8 mouse cellular contexts compared by ENCODE assay signal in genomic region chr12:82169571-82170431, GRCm38 (mm10). TPM values are rescaled to one million over a fixed set of nuclear protein-coding genes. Genes with fewer than 3 reads are reported as not detected.
A peak's percentile ranks its signal among the peaks of the same experiment; 100 is the strongest.
DNase-seq lines count a peak whose midpoint lies in the region; ATAC-seq and TF ChIP-seq lines count a peak whose summit lies in the region.

No protein-coding gene starts in this region.

- H3K4me1 ChIP-seq in brown adipose tissue, adult 24 weeks (ENCODE audit: control insufficient read depth, insufficient read depth, insufficient read length, low read length) = no peaks in the 10 kb centered on the region; the same call in 1 of the 2 replicates
- peaks cover 23% of the 10 kb centered on the region for H3K4me1 ChIP-seq in forebrain, embryonic 14.5 days (ENCODE audit: control insufficient read depth, insufficient read depth, low read length)
- peaks cover 10% of the 10 kb centered on the region for H3K4me1 ChIP-seq in liver, embryonic 16.5 days (ENCODE audit: control insufficient read depth, low read depth, low read length)
- peaks cover 25% of the 10 kb centered on the region for H3K4me1 ChIP-seq in neural tube, embryonic 12.5 days
- peaks cover 7% of the 10 kb centered on the region for H3K4me1 ChIP-seq in testis, adult 2 months (ENCODE audit: control insufficient read depth, insufficient read depth, low read length)

- no peaks in the 10 kb centered on the region for H3K27me3 ChIP-seq in forebrain, embryonic 14.5 days (replicated peaks; ENCODE audit: control insufficient read depth, insufficient read depth, low read length)
- H3K27me3 ChIP-seq in liver, embryonic 16.5 days (ENCODE audit: control insufficient read depth, insufficient read depth, low read depth, low read length) = peaks cover 15% of the 10 kb centered on the region
- no peaks in the 10 kb centered on the region for H3K27me3 ChIP-seq in neural tube, embryonic 12.5 days (replicated peaks)
- no peaks in the 10 kb centered on the region for H3K27me3 ChIP-seq in testis, adult 2 months (ENCODE audit: control insufficient read depth, insufficient read depth, low read length)

- H3K4me3 ChIP-seq in brown adipose tissue, adult 24 weeks (ENCODE audit: insufficient read depth, low read depth, low read length) = peak overlapping the region; percentile 90
- peak overlapping the region; percentile 86 for H3K4me3 ChIP-seq in forebrain, embryonic 14.5 days (ENCODE audit: low read depth, low read length)
- H3K4me3 ChIP-seq in liver, embryonic 16.5 days (ENCODE audit: low read depth, low read length) = peak overlapping the region; percentile 74
- H3K4me3 ChIP-seq in neural tube, embryonic 12.5 days = peak overlapping the region; percentile 91
- H3K4me3 ChIP-seq in testis, adult 2 months (ENCODE audit: control insufficient read depth, low read depth, low read length) = peak overlapping the region; percentile 94

- intact Hi-C loops in heart, postnatal 14 days (cut with DNase I) = loop anchor here (5.0 kb wide), 3 partner anchors 48 to 298 kb away; no protein-coding TSS in a partner anchor

- H3K4me2 ChIP-seq in forebrain, embryonic 14.5 days (ENCODE audit: low read length) = peak overlapping the region; percentile 91
- H3K4me2 ChIP-seq in liver, embryonic 16.5 days (ENCODE audit: low read depth, low read length) = peak overlapping the region; percentile 85
- peak overlapping the region; percentile 83 for H3K4me2 ChIP-seq in neural tube, embryonic 12.5 days (replicated peaks)

- TF ChIP-seq POLR2A in testis, adult 2 months (IDR thresholded peaks at IDR 0.05; ENCODE audit: control insufficient read depth, low read depth, low read length) = no peak

- no peaks in the 10 kb centered on the region for H3K9me3 ChIP-seq in forebrain, embryonic 14.5 days (replicated peaks; ENCODE audit: control insufficient read depth, low read length)
- H3K9me3 ChIP-seq in liver, embryonic 16.5 days (replicated peaks; ENCODE audit: control insufficient read depth, low read length) = no peaks in the 10 kb centered on the region
- H3K9me3 ChIP-seq in neural tube, embryonic 12.5 days = no peaks in the 10 kb centered on the region

- peak; percentile 18 for ATAC-seq in CD4-positive, CD25-positive, alpha-beta regulatory T cell, adult 4 months
- peak; percentile 68 for ATAC-seq in forebrain, embryonic 14.5 days
- ATAC-seq in liver, embryonic 16.5 days (ENCODE audit: low read depth) = peak; percentile 67
- ATAC-seq in neural tube, embryonic 12.5 days (ENCODE audit: low FRiP score, low read depth) = peak; percentile 72

- no peaks in the 10 kb centered on the region for H3K36me3 ChIP-seq in forebrain, embryonic 14.5 days (ENCODE audit: control insufficient read depth, insufficient read depth, low read length)
- no peaks in the 10 kb centered on the region for H3K36me3 ChIP-seq in liver, embryonic 16.5 days (ENCODE audit: control insufficient read depth, insufficient read depth)
- H3K36me3 ChIP-seq in neural tube, embryonic 12.5 days = no peaks in the 10 kb centered on the region
- no peaks in the 10 kb centered on the region for H3K36me3 ChIP-seq in testis, adult 2 months (ENCODE audit: control insufficient read depth, insufficient read depth, low read length)

- peak overlapping the region; percentile 47 for H3K27ac ChIP-seq in brown adipose tissue, adult 24 weeks (replicated peaks; ENCODE audit: low read depth, low read length)
- peak overlapping the region; percentile 95 for H3K27ac ChIP-seq in forebrain, embryonic 14.5 days (ENCODE audit: low read depth, low read length)
- peak overlapping the region; percentile 53; the same call in 1 of the 2 replicates for H3K27ac ChIP-seq in liver, embryonic 16.5 days (ENCODE audit: low read length)
- H3K27ac ChIP-seq in neural tube, embryonic 12.5 days = peak overlapping the region; percentile 90
- peak overlapping the region; percentile 16; the same call in 1 of the 2 replicates for H3K27ac ChIP-seq in testis, adult 2 months (ENCODE audit: control insufficient read depth, insufficient read depth, low read depth, low read length)

- DNase-seq in forebrain, embryonic 14.5 days (ENCODE audit: low spot score) = peak; percentile 85
- DNase-seq in heart, postnatal 14 days = peak; percentile 70 to 72
- peak; percentile 74 for DNase-seq in layer of hippocampus, adult 11-12 months (ENCODE audit: low spot score)

- peak overlapping the region; percentile 91 for H3K9ac ChIP-seq in forebrain, embryonic 14.5 days (ENCODE audit: low read length)
- peak overlapping the region; percentile 71 for H3K9ac ChIP-seq in liver, embryonic 16.5 days (ENCODE audit: low read depth, low read length)
- H3K9ac ChIP-seq in neural tube, embryonic 12.5 days = peak overlapping the region; percentile 90

- TF ChIP-seq CTCF in testis, adult 2 months (IDR thresholded peaks at IDR 0.05; ENCODE audit: control insufficient read depth, insufficient read depth, insufficient replicate concordance, low read depth, low read length) = no peak

- whole genome bisulfite sequencing in forebrain, embryonic 14.5 days = under 1% methylated on average over 85 of the region's 109 CpGs
- 0% methylated on average over 87 of the region's 109 CpGs for WGBS in liver, embryonic 16.5 days (ENCODE audit: insufficient replicate concordance)
- under 1% methylated on average over 96 of the region's 109 CpGs for WGBS in neural tube, embryonic 12.5 days

RNA-seq across cellular contexts. Expression of gene Sipa1l1, which starts 0.7 kb away (rescaled TPM):
- 10 to 100 TPM; 28.7 to 36.1 TPM for polyA plus RNA-seq in CD4-positive, CD25-positive, alpha-beta regulatory T cell, adult 4 months (2017; shearing (Covaris generic))
- 23.9 and 29.7 TPM in 2 replicates for polyA plus RNA-seq in brown adipose tissue, adult 24 weeks (2012; ENCODE audit: insufficient read depth, insufficient read length, missing spikeins)
- polyA plus RNA-seq in forebrain, embryonic 14.5 days (2014; fragmentation: Nextera tagmentation; extraction: Ambion mirVana) = 13.5 and 19.3 TPM in 2 replicates
- total RNA-seq in heart, postnatal 14 days (2021) = 10 to 100 TPM; 13.2 to 14.8 TPM
- polyA plus RNA-seq in liver, embryonic 16.5 days (2015; fragmentation: Nextera tagmentation; extraction: Ambion mirVana) = 4.0 and 4.2 TPM in 2 replicates
- 17.4 and 17.9 TPM in 2 replicates for polyA plus RNA-seq in neural tube, embryonic 12.5 days (2016; fragmentation: Nextera tagmentation; extraction: Ambion mirVana)
- 19.5 and 22.5 TPM in 2 replicates for polyA plus RNA-seq in testis, adult 2 months (2012; rRNA removed)

Comparison
In these comparisons a context has a peak if more than half of its experiments do, and no peak if none do; other contexts are left out.
1. Peak in every context shown above with its lines: DNase-seq, ATAC-seq, H3K4me3 ChIP-seq and H3K27ac ChIP-seq.
2. ATAC-seq: peak in every context shown above with its lines; median percentile 72 in neural tube, embryonic 12.5 days; 68 in forebrain, embryonic 14.5 days; 67 in liver, embryonic 16.5 days; 18 in CD4-positive, CD25-positive, alpha-beta regulatory T cell, adult 4 months.
3. H3K27ac ChIP-seq: peak in every context shown above with its lines; median percentile 95 in forebrain, embryonic 14.5 days; 90 in neural tube, embryonic 12.5 days; 53 in liver, embryonic 16.5 days; 47 in brown adipose tissue, adult 24 weeks; 16 in testis, adult 2 months.